ENCODE assay signal across 21 mouse cellular contexts in genomic region chr15:89358784-89359183, GRCm38 (mm10). TPM values are rescaled to one million over a fixed set of nuclear protein-coding genes. Genes with fewer than 3 reads are reported as not detected.
A peak's percentile ranks its signal among the peaks of the same experiment; 100 is the strongest.
DNase-seq lines count a peak whose midpoint lies in the region; ATAC-seq and TF ChIP-seq lines count a peak whose summit lies in the region.
"Had no signal": no experiment of that assay in that cellular context is flagged by ENCODE, and none has a peak within 500 bp of the region (broad histone marks: within the 10 kb centered on the region; RNA-seq: fewer than 3 reads in every experiment).

No protein-coding gene starts in this region.

- H3K36me3 ChIP-seq in liver, embryonic 12.5 days, result peaks cover 61% of the 10 kb centered on the region
- H3K36me3 ChIP-seq in liver, postnatal 0 days (replicated peaks; ENCODE audit: insufficient read depth, low read length), result peaks cover 42% of the 10 kb centered on the region
- peaks cover 43% of the 10 kb centered on the region for H3K36me3 ChIP-seq in liver, embryonic 14.5 days (replicated peaks; ENCODE audit: control insufficient read depth, insufficient read depth, low read depth)
- H3K36me3 ChIP-seq in MEL (ENCODE audit: control insufficient read depth in 1 of 2, insufficient read depth in 2 of 2, low read length in 2 of 2), result peaks cover 5 to 28% of the 10 kb centered on the region in 2 experiments

- H3K27me3 ChIP-seq in liver, embryonic 12.5 days (replicated peaks), result no peaks in the 10 kb centered on the region
- no peaks in the 10 kb centered on the region for H3K27me3 ChIP-seq in liver, postnatal 0 days (ENCODE audit: insufficient read depth, low read length)
- no peaks in the 10 kb centered on the region for H3K27me3 ChIP-seq in liver, embryonic 14.5 days (ENCODE audit: control insufficient read depth, insufficient read depth, low read length)
- H3K27me3 ChIP-seq in MEL (ENCODE audit: control insufficient read depth in 1 of 2, insufficient read depth in 2 of 2, low read length in 2 of 2), result no peaks in the 10 kb centered on the region
- H3K27me3 ChIP-seq: embryonic facial prominence, embryonic 12.5 days; forebrain, embryonic 13.5 days; forebrain, embryonic 15.5 days had no signal

- H3K9ac ChIP-seq in liver, embryonic 12.5 days, result no peak overlapping the region; the same call in 1 of the 2 replicates
- no peak overlapping the region for H3K9ac ChIP-seq in liver, postnatal 0 days (replicated peaks)
- 0 out of 2 replicates have a peak overlapping the region, but pooled peaks have one; percentile 9 for H3K9ac ChIP-seq in liver, embryonic 14.5 days (replicated peaks)
- H3K9ac ChIP-seq in MEL (ENCODE audit: control insufficient read depth, low read depth, low read length, poor library complexity, severe bottlenecking), result no peak overlapping the region
- H3K9ac ChIP-seq: embryonic facial prominence, embryonic 12.5 days; forebrain, embryonic 13.5 days; forebrain, embryonic 15.5 days; forebrain, postnatal 0 days had no signal

- no peak for TF ChIP-seq CTCF in liver, postnatal 0 days (IDR thresholded peaks at IDR 0.05; ENCODE audit: low read depth)
- no peak for TF ChIP-seq CTCF in liver, embryonic 14.5 days (IDR thresholded peaks at IDR 0.05; ENCODE audit: low read depth)
- TF ChIP-seq CTCF in MEL (IDR thresholded peaks at IDR 0.05 in 2 of 3, conservative IDR thresholded peaks at IDR 0.05 in 1 of 3; ENCODE audit: control insufficient read depth in 1 of 3, insufficient read depth in 1 of 3, low read depth in 2 of 3, low read length in 3 of 3, poor library complexity in 1 of 3, severe bottlenecking in 1 of 3), result no peak

- TF ChIP-seq RAD21 in MEL (IDR thresholded peaks at IDR 0.05; ENCODE audit: low read depth, low read length), result no peak

- H3K79me2 ChIP-seq in MEL (ENCODE audit: control insufficient read depth, insufficient read depth, low read length, poor library complexity), result peaks cover 51% of the 10 kb centered on the region

- ATAC-seq in liver, embryonic 12.5 days, result no peak
- ATAC-seq in liver, postnatal 0 days, result no peak
- no peak for ATAC-seq in liver, embryonic 14.5 days (ENCODE audit: insufficient read depth)
- ATAC-seq: forebrain, embryonic 13.5 days; forebrain, embryonic 15.5 days; forebrain, postnatal 0 days had no signal

- H3K9me3 ChIP-seq in liver, embryonic 12.5 days (replicated peaks), result no peaks in the 10 kb centered on the region
- no peaks in the 10 kb centered on the region for H3K9me3 ChIP-seq in liver, postnatal 0 days (ENCODE audit: low read length)
- no peaks in the 10 kb centered on the region for H3K9me3 ChIP-seq in liver, embryonic 14.5 days (ENCODE audit: control insufficient read depth, low read length)
- no peaks in the 10 kb centered on the region for H3K9me3 ChIP-seq in MEL (replicated peaks; ENCODE audit: insufficient read depth, low read length)
- H3K9me3 ChIP-seq: embryonic facial prominence, embryonic 10.5 days; embryonic facial prominence, embryonic 12.5 days; forebrain, embryonic 13.5 days; forebrain, embryonic 15.5 days; G1E had no signal

- no peak overlapping the region for H3K4me3 ChIP-seq in liver, embryonic 12.5 days
- no peak overlapping the region for H3K4me3 ChIP-seq in liver, postnatal 0 days (ENCODE audit: low read depth, low read length)
- H3K4me3 ChIP-seq in liver, embryonic 14.5 days (ENCODE audit: insufficient read depth in 1 of 2, low read depth in 2 of 2, low read length in 2 of 2), result no peak overlapping the region
- H3K4me3 ChIP-seq in MEL (ENCODE audit: control insufficient read depth in 1 of 2, insufficient read depth in 1 of 2, low read depth in 2 of 2, low read length in 2 of 2), result no peak overlapping the region
- H3K4me3 ChIP-seq: embryonic facial prominence, embryonic 12.5 days; forebrain, embryonic 13.5 days; forebrain, embryonic 15.5 days had no signal

- H3K4me1 ChIP-seq in liver, embryonic 12.5 days, result peaks cover 44% of the 10 kb centered on the region
- H3K4me1 ChIP-seq in liver, postnatal 0 days (ENCODE audit: insufficient read depth), result peaks cover 21% of the 10 kb centered on the region
- H3K4me1 ChIP-seq in liver, embryonic 14.5 days (replicated peaks; ENCODE audit: control insufficient read depth in 2 of 2, insufficient read depth in 2 of 2, low read length in 1 of 2), result peaks cover 16 to 22% of the 10 kb centered on the region in 2 experiments
- H3K4me1 ChIP-seq in MEL (ENCODE audit: control insufficient read depth in 1 of 2, insufficient read depth in 2 of 2, low read length in 2 of 2), result peaks cover 21% of the 10 kb centered on the region in 2 experiments

- no peak overlapping the region for H3K27ac ChIP-seq in liver, embryonic 12.5 days
- no peak overlapping the region for H3K27ac ChIP-seq in liver, postnatal 0 days (ENCODE audit: low read depth)
- no peak overlapping the region for H3K27ac ChIP-seq in liver, embryonic 14.5 days
- H3K27ac ChIP-seq in MEL (ENCODE audit: control insufficient read depth, low read depth, low read length), result peak overlapping the region; percentile 21
- H3K27ac ChIP-seq: embryonic facial prominence, embryonic 10.5 days; embryonic facial prominence, embryonic 12.5 days; forebrain, embryonic 13.5 days; forebrain, embryonic 15.5 days had no signal

- intact Hi-C loops in gastrocnemius, postnatal 14 days (cut with DNase I; ENCODE audit: low total_unique reads), result no loop called here

- TF ChIP-seq POLR2A in MEL (IDR thresholded peaks at IDR 0.05; ENCODE audit: control insufficient read depth in 1 of 2, insufficient read depth in 1 of 2, low read depth in 1 of 2, low read length in 2 of 2, poor library complexity in 1 of 2), result no peak

- DNase-seq in liver, postnatal 0 days, result no peak
- DNase-seq in liver, embryonic 14.5 days (ENCODE audit: low read depth in 3 of 3, low spot score in 3 of 3), result no peak
- DNase-seq in liver (no peak), MEL (ENCODE audit: low read depth, low spot score) (no peak)
- no peak for DNase-seq in gastrocnemius, postnatal 14 days
- DNase-seq in cerebellum, adult 18-20 months, result no peak
- DNase-seq: adrenal gland, adult 2 months; adrenal gland, postnatal 10 days; adrenal gland, postnatal 25 days; cerebellum, adult 11 months; cerebellum, adult 2 months; cerebellum, postnatal 10 days; cerebellum, postnatal 25 days; forebrain, postnatal 0 days had no signal

- 31% methylated on average over 3 of the region's 3 CpGs for WGBS in liver, embryonic 12.5 days (ENCODE audit: insufficient replicate concordance)
- WGBS in liver, postnatal 0 days (ENCODE audit: insufficient replicate concordance), result 67% methylated on average over 3 of the region's 3 CpGs
- WGBS in liver, embryonic 14.5 days (ENCODE audit: insufficient replicate concordance), result 43% methylated on average over 3 of the region's 3 CpGs

- TF ChIP-seq EP300 in liver, postnatal 0 days (IDR thresholded peaks at IDR 0.05; ENCODE audit: low read depth), result no peak
- no peak for TF ChIP-seq EP300 in liver, embryonic 14.5 days (IDR thresholded peaks at IDR 0.05; ENCODE audit: low read depth)
- peak; percentile 56 to 79 for TF ChIP-seq EP300 in MEL (IDR thresholded peaks at IDR 0.05; ENCODE audit: low read depth in 1 of 2, low read length in 2 of 2)

- 0 out of 2 replicates have a peak overlapping the region, but pooled peaks have one; percentile 7 for H3K4me2 ChIP-seq in liver, embryonic 12.5 days
- H3K4me2 ChIP-seq in liver, postnatal 0 days (ENCODE audit: low read depth, low read length), result no peak overlapping the region; the same call in 1 of the 2 replicates
- 0 out of 2 replicates have a peak overlapping the region, but pooled peaks have one; percentile 22 for H3K4me2 ChIP-seq in liver, embryonic 14.5 days (ENCODE audit: low read depth)
- H3K4me2 ChIP-seq: embryonic facial prominence, embryonic 12.5 days; forebrain, embryonic 13.5 days; forebrain, embryonic 15.5 days had no signal

RNA-seq across cellular contexts. Expression of gene Ncaph2, which starts 3.3 kb away (rescaled TPM):
- 134 TPM in 2 replicates for polyA plus RNA-seq in liver, embryonic 12.5 days (2016; fragmentation: Nextera tagmentation; extraction: Ambion mirVana)
- polyA plus RNA-seq in liver, postnatal 0 days (2015; fragmentation: Nextera tagmentation; extraction: Ambion mirVana), result 59.4 and 59.8 TPM in 2 replicates
- 63.8 and 77.0 TPM in 2 replicates for polyA plus RNA-seq in liver, embryonic 14.5 days (2012; rRNA removed)
- polyA plus RNA-seq in liver, embryonic 14.5 days (2014; fragmentation: Nextera tagmentation; extraction: Ambion mirVana), result 104 and 106 TPM in 2 replicates
- total RNA-seq in MEL (2012; rRNA removed), result 126 and 137 TPM in 2 replicates
- 100 to 1,000 TPM; 160 to 165 TPM for polyA plus RNA-seq in MEL (2012; ENCODE audit: insufficient read depth in 1 of 2, insufficient read length in 2 of 2, low read depth in 1 of 2, low replicate concordance in 2 of 2, missing spikeins in 1 of 2)
- total RNA-seq in gastrocnemius, postnatal 14 days (2021), result 10 to 100 TPM; 39.0 to 40.8 TPM

RNA-seq across cellular contexts. Expression of gene Lmf2, which starts 3.3 kb away (rescaled TPM):
- 36.2 and 41.1 TPM in 2 replicates for polyA plus RNA-seq in liver, embryonic 12.5 days (2016; fragmentation: Nextera tagmentation; extraction: Ambion mirVana)
- polyA plus RNA-seq in liver, postnatal 0 days (2015; fragmentation: Nextera tagmentation; extraction: Ambion mirVana), result 22.1 and 24.0 TPM in 2 replicates
- polyA plus RNA-seq in liver, embryonic 14.5 days (2012; rRNA removed), result 12.3 and 15.1 TPM in 2 replicates
- polyA plus RNA-seq in liver, embryonic 14.5 days (2014; fragmentation: Nextera tagmentation; extraction: Ambion mirVana), result 17.2 and 18.9 TPM in 2 replicates
- total RNA-seq in MEL (2012; rRNA removed), result 14.5 and 14.7 TPM in 2 replicates
- polyA plus RNA-seq in MEL (2012; ENCODE audit: insufficient read depth in 1 of 2, insufficient read length in 2 of 2, low read depth in 1 of 2, low replicate concordance in 2 of 2, missing spikeins in 1 of 2), result 10 to 100 TPM in 1 of 2 experiments, not detected in 1; 52.0 TPM
- total RNA-seq in gastrocnemius, postnatal 14 days (2021), result 10 to 100 TPM; 16.9 to 18.3 TPM

RNA-seq across cellular contexts. Expression of gene Sco2, which starts 14.9 kb away (rescaled TPM):
- polyA plus RNA-seq in liver, embryonic 12.5 days (2016; fragmentation: Nextera tagmentation; extraction: Ambion mirVana), result 4.9 and 5.6 TPM in 2 replicates
- 9.1 and 10.1 TPM in 2 replicates for polyA plus RNA-seq in liver, postnatal 0 days (2015; fragmentation: Nextera tagmentation; extraction: Ambion mirVana)
- polyA plus RNA-seq in liver, embryonic 14.5 days (2012; rRNA removed), result 9.8 and 10.7 TPM in 2 replicates
- polyA plus RNA-seq in liver, embryonic 14.5 days (2014; fragmentation: Nextera tagmentation; extraction: Ambion mirVana), result 2.8 and 4.4 TPM in 2 replicates
- total RNA-seq in MEL (2012; rRNA removed), result 50.2 and 58.9 TPM in 2 replicates
- polyA plus RNA-seq in MEL (2012; ENCODE audit: insufficient read depth in 1 of 2, insufficient read length in 2 of 2, low read depth in 1 of 2, low replicate concordance in 2 of 2, missing spikeins in 1 of 2), result 10 to 100 TPM in 1 of 2 experiments, not detected in 1; 34.6 TPM
- total RNA-seq in gastrocnemius, postnatal 14 days (2021), result 10 to 100 TPM; 15.2 to 15.3 TPM

RNA-seq across cellular contexts. Expression of gene Tymp, which starts 18.1 kb away (rescaled TPM):
- polyA plus RNA-seq in liver, embryonic 12.5 days (2016; fragmentation: Nextera tagmentation; extraction: Ambion mirVana), result 0.62 and 0.75 TPM in 2 replicates
- polyA plus RNA-seq in liver, postnatal 0 days (2015; fragmentation: Nextera tagmentation; extraction: Ambion mirVana), result 5.8 and 7.7 TPM in 2 replicates
- polyA plus RNA-seq in liver, embryonic 14.5 days (2012; rRNA removed), result 0.70 and 0.88 TPM in 2 replicates
- 0.40 and 0.56 TPM in 2 replicates for polyA plus RNA-seq in liver, embryonic 14.5 days (2014; fragmentation: Nextera tagmentation; extraction: Ambion mirVana)
- total RNA-seq in MEL (2012; rRNA removed), result 0.92 and 1.5 TPM in 2 replicates
- 1 to 10 TPM in 1 of 2 experiments, not detected in 1; 2.0 TPM for polyA plus RNA-seq in MEL (2012; ENCODE audit: insufficient read depth in 1 of 2, insufficient read length in 2 of 2, low read depth in 1 of 2, low replicate concordance in 2 of 2, missing spikeins in 1 of 2)
- under 1 TPM; 0.25 to 0.64 TPM for total RNA-seq in gastrocnemius, postnatal 14 days (2021)

RNA-seq across cellular contexts. Expression of gene Odf3b, which starts 20.3 kb away (rescaled TPM):
- polyA plus RNA-seq in liver, embryonic 12.5 days (2016; fragmentation: Nextera tagmentation; extraction: Ambion mirVana), result 0.50 and 0.65 TPM in 2 replicates
- polyA plus RNA-seq in liver, postnatal 0 days (2015; fragmentation: Nextera tagmentation; extraction: Ambion mirVana), result 1.8 and 2.0 TPM in 2 replicates
- 0.76 and 0.89 TPM in 2 replicates for polyA plus RNA-seq in liver, embryonic 14.5 days (2012; rRNA removed)
- 0.57 and 1.3 TPM in 2 replicates for polyA plus RNA-seq in liver, embryonic 14.5 days (2014; fragmentation: Nextera tagmentation; extraction: Ambion mirVana)
- not detected in 2 replicates for total RNA-seq in MEL (2012; rRNA removed)
- not detected for polyA plus RNA-seq in MEL (2012; ENCODE audit: insufficient read depth in 1 of 2, insufficient read length in 2 of 2, low read depth in 1 of 2, low replicate concordance in 2 of 2, missing spikeins in 1 of 2)
- total RNA-seq in gastrocnemius, postnatal 14 days (2021), result 1 to 10 TPM in 1 of 2 experiments, under 1 TPM in 1; 0.44 to 1.0 TPM
- total RNA-seq: G1E had no signal
- polyA plus RNA-seq: C2C12, G1E had no signal
